Mouse (Mus musculus): ENCODE data around the gene Asgr2. TPM values are rescaled to one million over a fixed set of nuclear protein-coding genes. Genes with fewer than 3 reads are reported as not detected.
"Not testable (repeated sequence)": the region's sequence is repeated elsewhere in the genome, so short reads cannot be mapped to it uniquely, and the experiment has no call there.

Gene Asgr2
- total and polyA plus RNA-seq, 2 experiments from 2014 or later = not detected

- H3K4me3 ChIP-seq (ENCODE audit: low read depth, low read length) = no peak overlapping the region
- no peaks in the 10 kb centered on the region for H3K4me1 ChIP-seq (ENCODE audit: insufficient read depth)
- H3K4me2 ChIP-seq (ENCODE audit: low read depth) = peak overlapping the region; percentile 21
- 26% methylated on average over 18 of the region's 18 CpGs for WGBS
- ATAC-seq (peak; percentile 80), DNase-seq (peak; percentile 86)
- no peak overlapping the region for H3K27ac ChIP-seq (ENCODE audit: low read depth, low read length)
- no peaks in the 10 kb centered on the region for H3K27me3 ChIP-seq (ENCODE audit: insufficient read depth, low read length)
- H3K9ac ChIP-seq = no peak overlapping the region
- TF ChIP-seq CTCF (IDR thresholded peaks at IDR 0.05; ENCODE audit: low read depth) = peak; percentile 94
- H3K9me3 ChIP-seq (ENCODE audit: low read length) = no peaks in the 10 kb centered on the region
- no peaks in the 10 kb centered on the region for H3K36me3 ChIP-seq (ENCODE audit: insufficient read depth)
Observed at GRCm38 (mm10) chr11:70055618-70056214, 36.7 kb upstream of the Asgr2 start.

- TF ChIP-seq CTCF (IDR thresholded peaks at IDR 0.05; ENCODE audit: low read depth) = no peak
- Histone ChIP-seq H3K27me3 (ENCODE audit: insufficient read depth, low read length) (no peaks in the 10 kb centered on the region), H3K4me1 (ENCODE audit: insufficient read depth) (no peaks in the 10 kb centered on the region), H3K4me2 (ENCODE audit: low read depth) (no peak overlapping the region), H3K36me3 (ENCODE audit: insufficient read depth) (no peaks in the 10 kb centered on the region), H3K4me3 (ENCODE audit: low read depth, low read length) (no peak overlapping the region), H3K9ac (no peak overlapping the region), H3K9me3 (ENCODE audit: low read length) (no peaks in the 10 kb centered on the region), H3K27ac (ENCODE audit: low read depth, low read length) (no peak overlapping the region)
- ATAC-seq (no peak), DNase-seq (no peak)
- WGBS = 77% methylated on average over 9 of the region's 9 CpGs
Observed at GRCm38 (mm10) chr11:70057805-70058204, 34.6 kb upstream of the Asgr2 start.

GRCm38 (mm10) chr11:70059930-70060329 is 32.5 kb upstream of the Asgr2 start:
- H3K4me3 ChIP-seq (ENCODE audit: low read depth, low read length) = no peak overlapping the region
- no peaks in the 10 kb centered on the region for H3K27me3 ChIP-seq (ENCODE audit: insufficient read depth, low read length)
- no peak overlapping the region for H3K27ac ChIP-seq (ENCODE audit: low read depth, low read length)
- WGBS = 73% methylated on average over 6 of the region's 6 CpGs
- no peaks in the 10 kb centered on the region for H3K36me3 ChIP-seq (ENCODE audit: insufficient read depth)
- no peak for ATAC-seq
- H3K4me2 ChIP-seq (ENCODE audit: low read depth) = no peak overlapping the region
- no peak for TF ChIP-seq CTCF (IDR thresholded peaks at IDR 0.05; ENCODE audit: low read depth)
- H3K4me1 ChIP-seq (ENCODE audit: insufficient read depth) = no peaks in the 10 kb centered on the region
- no peak for DNase-seq
- H3K9ac ChIP-seq = no peak overlapping the region
- no peaks in the 10 kb centered on the region for H3K9me3 ChIP-seq (ENCODE audit: low read length)

- Histone ChIP-seq H3K36me3 (ENCODE audit: insufficient read depth) (no peaks in the 10 kb centered on the region), H3K27me3 (ENCODE audit: insufficient read depth, low read length) (no peaks in the 10 kb centered on the region), H3K27ac (ENCODE audit: low read depth, low read length) (no peak overlapping the region), H3K4me3 (ENCODE audit: low read depth, low read length) (no peak overlapping the region), H3K4me2 (ENCODE audit: low read depth) (no peak overlapping the region), H3K4me1 (ENCODE audit: insufficient read depth) (no peaks in the 10 kb centered on the region), H3K9ac (no peak overlapping the region), H3K9me3 (ENCODE audit: low read length) (no peaks in the 10 kb centered on the region)
- 70% methylated on average over 3 of the region's 3 CpGs for WGBS
- TF ChIP-seq CTCF (IDR thresholded peaks at IDR 0.05; ENCODE audit: low read depth) = peak; percentile 17; the same call in 1 of the 2 replicates
- no peak for ATAC-seq
- DNase-seq = no peak
Observed at GRCm38 (mm10) chr11:70063053-70063452, 29.4 kb upstream of the Asgr2 start.

- DNase-seq (no peak), ATAC-seq (no peak)
- Histone ChIP-seq H3K36me3 (ENCODE audit: insufficient read depth) (no peaks in the 10 kb centered on the region), H3K9ac (no peak overlapping the region), H3K27me3 (ENCODE audit: insufficient read depth, low read length) (no peaks in the 10 kb centered on the region), H3K27ac (ENCODE audit: low read depth, low read length) (no peak overlapping the region), H3K4me2 (ENCODE audit: low read depth) (no peak overlapping the region), H3K9me3 (ENCODE audit: low read length) (no peaks in the 10 kb centered on the region), H3K4me3 (ENCODE audit: low read depth, low read length) (no peak overlapping the region), H3K4me1 (ENCODE audit: insufficient read depth) (no peaks in the 10 kb centered on the region)
- no peak for TF ChIP-seq CTCF (IDR thresholded peaks at IDR 0.05; ENCODE audit: low read depth)
- 78% methylated on average over 4 of the region's 4 CpGs for WGBS
Observed at GRCm38 (mm10) chr11:70066701-70067100, 25.7 kb upstream of the Asgr2 start.

- Histone ChIP-seq H3K27me3 (ENCODE audit: insufficient read depth, low read length) (no peaks in the 10 kb centered on the region), H3K27ac (ENCODE audit: low read depth, low read length) (no peak overlapping the region), H3K4me1 (ENCODE audit: insufficient read depth) (no peaks in the 10 kb centered on the region), H3K4me3 (ENCODE audit: low read depth, low read length) (no peak overlapping the region), H3K9me3 (ENCODE audit: low read length) (no peaks in the 10 kb centered on the region), H3K36me3 (ENCODE audit: insufficient read depth) (no peaks in the 10 kb centered on the region), H3K9ac (no peak overlapping the region), H3K4me2 (ENCODE audit: low read depth) (no peak overlapping the region)
- no peak for TF ChIP-seq CTCF (IDR thresholded peaks at IDR 0.05; ENCODE audit: low read depth)
- ATAC-seq (no peak), DNase-seq (no peak)
- WGBS = 21% methylated on average over 3 of the region's 3 CpGs
Observed at GRCm38 (mm10) chr11:70068245-70068644, 24.2 kb upstream of the Asgr2 start.

- no peaks in the 10 kb centered on the region for H3K36me3 ChIP-seq (ENCODE audit: insufficient read depth)
- H3K4me2 ChIP-seq (ENCODE audit: low read depth) = no peak overlapping the region
- H3K4me1 ChIP-seq (ENCODE audit: insufficient read depth) = no peaks in the 10 kb centered on the region
- no peak for TF ChIP-seq CTCF (IDR thresholded peaks at IDR 0.05; ENCODE audit: low read depth)
- no peaks in the 10 kb centered on the region for H3K27me3 ChIP-seq (ENCODE audit: insufficient read depth, low read length)
- H3K27ac ChIP-seq (ENCODE audit: low read depth, low read length) = no peak overlapping the region
- H3K9me3 ChIP-seq (ENCODE audit: low read length) = no peaks in the 10 kb centered on the region
- no peak overlapping the region for H3K4me3 ChIP-seq (ENCODE audit: low read depth, low read length)
- ATAC-seq (no peak), DNase-seq (no peak)
- WGBS = 55% methylated on average over 6 of the region's 6 CpGs
- H3K9ac ChIP-seq = no peak overlapping the region
Observed at GRCm38 (mm10) chr11:70070057-70070456, 22.4 kb upstream of the Asgr2 start.

GRCm38 (mm10) chr11:70070603-70071002 is 21.8 kb upstream of the Asgr2 start:
- DNase-seq; H3K4me2 ChIP-seq (ENCODE audit: low read depth): not testable (repeated sequence)
- WGBS = 87% methylated on average over 3 of the region's 3 CpGs

More at GRCm38 (mm10) chr11:70070603-70071002, 21.8 kb upstream of the Asgr2 start:
- not testable (repeated sequence) for ATAC-seq; H3K9me3 ChIP-seq (ENCODE audit: low read length); H3K27ac ChIP-seq (ENCODE audit: low read depth, low read length); H3K9ac ChIP-seq; H3K4me1 ChIP-seq (ENCODE audit: insufficient read depth); H3K4me3 ChIP-seq (ENCODE audit: low read depth, low read length); H3K36me3 ChIP-seq (ENCODE audit: insufficient read depth); H3K27me3 ChIP-seq (ENCODE audit: insufficient read depth, low read length)

Measured in forebrain, postnatal 0 days (tissue).